38 mouse cellular contexts compared by ENCODE assay signal in genomic region chr6:128577301-128577700, GRCm38 (mm10). TPM values are rescaled to one million over a fixed set of nuclear protein-coding genes. Genes with fewer than 3 reads are reported as not detected.
"Had no signal": no experiment of that assay in that cellular context is flagged by ENCODE, and none has a peak within 500 bp of the region (broad histone marks: within the 10 kb centered on the region; RNA-seq: fewer than 3 reads in every experiment).

No protein-coding gene starts in this region.

- H3K4me3 ChIP-seq: heart, embryonic 10.5 days; heart, embryonic 12.5 days; hindbrain, embryonic 10.5 days; hindbrain, embryonic 12.5 days; intestine, embryonic 15.5 days; layer of hippocampus, adult 2 months; left cerebral cortex, adult 2 months; limb, embryonic 10.5 days; limb, embryonic 12.5 days; liver, embryonic 12.5 days had no signal

- H3K4me2 ChIP-seq: heart, embryonic 12.5 days; hindbrain, embryonic 12.5 days; hindbrain, embryonic 14.5 days; intestine, embryonic 15.5 days; limb, embryonic 12.5 days; liver, embryonic 12.5 days had no signal

- ATAC-seq: hindbrain, embryonic 16.5 days; inflammation-experienced regulatory T-cells, adult 6 months; intestine, embryonic 15.5 days; intestine, postnatal 0 days; liver, embryonic 12.5 days had no signal

- H3K9ac ChIP-seq: heart, embryonic 12.5 days; hindbrain, embryonic 12.5 days; hindbrain, embryonic 14.5 days; intestine, embryonic 15.5 days; limb, embryonic 12.5 days; liver, embryonic 12.5 days had no signal

- H3K27ac ChIP-seq: heart, embryonic 10.5 days; hindbrain, embryonic 10.5 days; hindbrain, embryonic 12.5 days; hindbrain, embryonic 14.5 days; intestine, embryonic 15.5 days; layer of hippocampus, adult 2 months; left cerebral cortex, adult 2 months; limb, embryonic 10.5 days; limb, embryonic 12.5 days; liver, embryonic 12.5 days had no signal

- H3K9me3 ChIP-seq: heart, embryonic 10.5 days; heart, embryonic 12.5 days; hindbrain, embryonic 10.5 days; hindbrain, embryonic 12.5 days; intestine, embryonic 15.5 days; limb, embryonic 10.5 days; limb, embryonic 12.5 days; liver, embryonic 12.5 days had no signal

- H3K4me1 ChIP-seq: heart, embryonic 10.5 days; heart, embryonic 12.5 days; hindbrain, embryonic 10.5 days; hindbrain, embryonic 12.5 days; intestine, embryonic 15.5 days; limb, embryonic 12.5 days; liver, embryonic 12.5 days had no signal

- H3K36me3 ChIP-seq: heart, embryonic 10.5 days; heart, embryonic 12.5 days; hindbrain, embryonic 10.5 days; hindbrain, embryonic 12.5 days; intestine, embryonic 15.5 days; limb, embryonic 10.5 days; limb, embryonic 12.5 days; liver, embryonic 12.5 days had no signal

- DNase-seq: gastrocnemius, postnatal 14 days; gastrocnemius, postnatal 36 days; heart, adult 18-20 months; heart, postnatal 10 days; heart, postnatal 4 days; kidney, adult 18-20 months; kidney, adult 8-10 months; kidney, postnatal 10 days; kidney, postnatal 25 days; kidney, postnatal 4 days; liver had no signal

- H3K27me3 ChIP-seq: heart, embryonic 12.5 days; hindbrain, embryonic 12.5 days; intestine, embryonic 15.5 days; limb, embryonic 12.5 days; liver, embryonic 12.5 days had no signal

RNA-seq across cellular contexts. Expression of gene A2ml1, which starts 4.1 kb away (rescaled TPM):
- total RNA-seq: gastrocnemius, adult 18-20 months; gastrocnemius, adult 8-10 months; gastrocnemius, postnatal 14 days; gastrocnemius, postnatal 36 days; heart, postnatal 10 days; heart, postnatal 25 days had no signal
- polyA plus RNA-seq: hindbrain, embryonic 10.5 days; hindbrain, embryonic 12.5 days; inflammation-experienced regulatory T-cells, adult 6 months; limb, embryonic 12.5 days; limb, embryonic 14.5 days had no signal

RNA-seq across cellular contexts. Expression of gene Klrb1a, which starts 46.0 kb away (rescaled TPM):
- total RNA-seq: gastrocnemius, adult 18-20 months; gastrocnemius, adult 8-10 months; gastrocnemius, postnatal 14 days; gastrocnemius, postnatal 36 days; granulocyte monocyte progenitor cell, adult 5-6 weeks; heart, adult 18-20 months; heart, adult 8-10 months; heart, postnatal 10 days; heart, postnatal 25 days; heart, postnatal 4 days; layer of hippocampus, adult 2 months; layer of hippocampus, postnatal 10 days; layer of hippocampus, postnatal 25 days; left cerebral cortex, adult 2 months; left cerebral cortex, postnatal 14 days; left cerebral cortex, postnatal 36 days had no signal
- polyA plus RNA-seq: heart, embryonic 10.5 days; heart, embryonic 12.5 days; heart, embryonic 14.5 days; hindbrain, embryonic 10.5 days; hindbrain, embryonic 12.5 days; hindbrain, embryonic 14.5 days; hindbrain, embryonic 16.5 days; intestine, embryonic 15.5 days; intestine, postnatal 0 days; kidney, embryonic 14.5 days; kidney, embryonic 16.5 days; limb, embryonic 10.5 days; limb, embryonic 12.5 days; limb, embryonic 14.5 days had no signal

RNA-seq across cellular contexts. Expression of gene Pzp, which starts 50.8 kb away (rescaled TPM):
- total RNA-seq: gastrocnemius, postnatal 14 days; granulocyte monocyte progenitor cell, adult 5-6 weeks; layer of hippocampus, adult 2 months; layer of hippocampus, postnatal 10 days; layer of hippocampus, postnatal 25 days; left cerebral cortex, adult 2 months; left cerebral cortex, postnatal 36 days had no signal
- polyA plus RNA-seq: hindbrain, embryonic 10.5 days; hindbrain, embryonic 12.5 days; inflammation-experienced regulatory T-cells, adult 6 months; limb, embryonic 12.5 days had no signal
